Mouse (Mus musculus): Measurements from ENCODE around the gene Cyp4a31.
"Not testable (repeated sequence)": the region's sequence is repeated elsewhere in the genome, so short reads cannot be mapped to it uniquely, and the experiment has no call there.

DNA sequence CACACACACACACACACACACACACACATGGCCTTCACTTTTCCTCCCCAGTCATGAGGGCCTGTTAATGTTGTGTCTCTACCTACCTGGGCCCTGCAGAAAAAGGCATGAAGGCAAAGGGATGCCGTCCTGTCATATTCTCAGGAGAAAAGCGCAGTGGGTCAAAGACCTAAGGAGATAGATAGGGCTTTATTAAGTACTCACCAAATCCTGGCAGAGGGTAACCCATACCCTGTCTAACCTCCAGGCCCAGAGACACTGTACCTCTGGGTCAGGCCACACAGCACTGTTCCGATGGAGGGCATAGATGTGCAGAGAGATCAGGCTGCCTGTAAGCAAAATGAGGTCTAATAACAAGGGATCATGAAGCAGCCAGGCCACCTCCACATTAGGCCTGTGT, 62.1 kb downstream of the Cyp4a31 start:
- not testable (repeated sequence) for TF ChIP-seq CTCF (IDR thresholded peaks at IDR 0.05; ENCODE audit: low read depth, low read length); POLR2A (IDR thresholded peaks at IDR 0.05; ENCODE audit: extremely low read depth, insufficient read depth, low read length)
